In the genomic region with DNA sequence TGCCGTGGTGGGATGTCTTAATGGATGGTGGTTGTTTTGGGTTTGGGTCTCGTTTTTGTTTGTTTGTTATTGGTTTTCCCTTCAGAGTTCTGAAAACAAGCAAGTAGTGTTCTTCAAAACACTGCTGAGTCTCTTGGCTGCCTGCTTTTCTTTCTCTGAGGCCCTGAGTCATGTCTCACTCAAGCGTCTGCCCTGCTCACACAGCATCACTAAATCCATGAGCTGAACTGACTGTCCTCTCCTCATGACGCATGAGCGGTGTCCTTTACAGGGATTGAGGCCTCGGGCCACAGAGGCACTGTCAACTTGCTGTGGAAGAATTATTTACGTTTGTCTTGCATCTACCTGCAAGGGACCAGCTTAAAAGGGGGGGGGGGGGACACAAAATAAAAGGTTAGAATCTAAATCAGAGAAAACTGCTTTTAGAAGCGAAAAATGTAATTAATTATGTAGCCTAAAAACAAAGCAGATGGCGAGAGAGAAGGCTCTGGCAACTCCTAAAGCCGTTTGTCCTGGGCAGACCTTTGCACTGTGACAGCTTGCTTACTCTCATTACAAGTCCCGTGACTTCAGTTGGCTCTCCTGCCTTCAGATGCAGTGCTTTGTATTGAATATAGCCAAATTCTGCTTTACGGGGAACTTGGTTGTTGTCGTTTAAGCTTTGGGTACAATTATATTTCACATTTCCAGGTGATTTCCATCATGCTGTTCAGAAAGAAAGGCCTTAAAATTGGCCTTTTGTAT, we compare ENCODE assay signal across 11 mouse cellular contexts. TPM values are rescaled to one million over a fixed set of nuclear protein-coding genes. Genes with fewer than 3 reads are reported as not detected.
DNase-seq lines count a peak whose midpoint lies in the region; ATAC-seq lines count a peak whose summit lies in the region.
"Had no signal": no experiment of that assay in that cellular context is flagged by ENCODE, and none has a peak within 500 bp of the region (broad histone marks: within the 10 kb centered on the region; RNA-seq: fewer than 3 reads in every experiment).

No protein-coding gene starts in this region.

- H3K4me3 ChIP-seq in hindbrain, embryonic 13.5 days = no peak overlapping the region
- H3K4me3 ChIP-seq: megakaryocyte, embryonic 14.5 days had no signal

- H3K9ac ChIP-seq in hindbrain, embryonic 13.5 days = no peak overlapping the region

- no peak overlapping the region for H3K4me2 ChIP-seq in hindbrain, embryonic 13.5 days

- no peaks in the 10 kb centered on the region for H3K9me3 ChIP-seq in hindbrain, embryonic 13.5 days
- H3K9me3 ChIP-seq: megakaryocyte, embryonic 14.5 days had no signal

- peak overlapping the region; percentile 40; the same call in 1 of the 2 replicates for H3K27ac ChIP-seq in hindbrain, embryonic 13.5 days

- H3K27me3 ChIP-seq in hindbrain, embryonic 13.5 days = no peaks in the 10 kb centered on the region
- H3K27me3 ChIP-seq: megakaryocyte, embryonic 14.5 days had no signal

- H3K4me1 ChIP-seq in hindbrain, embryonic 13.5 days (replicated peaks) = peaks cover 30% of the 10 kb centered on the region

- peaks cover 39% of the 10 kb centered on the region for H3K36me3 ChIP-seq in hindbrain, embryonic 13.5 days

- DNase-seq in adrenal gland, postnatal 14 days = peak; percentile 36
- no peak for DNase-seq in adrenal gland, adult 18-20 months (ENCODE audit: low spot score in 2 of 2)
- DNase-seq in kidney, adult 9 months = peak; percentile 61
- DNase-seq in kidney, postnatal 4 days = no peak
- peak; percentile 63 to 75 for DNase-seq in cerebellum, adult 18-20 months
- DNase-seq in spleen, postnatal 36 days (ENCODE audit: low spot score in 2 of 2) = no peak
- no peak for DNase-seq in spleen, postnatal 10 days (ENCODE audit: low spot score in 2 of 2)
- DNase-seq: heart, postnatal 14 days; right cerebral cortex, postnatal 14 days had no signal

- WGBS in hindbrain, embryonic 13.5 days = 67% methylated on average over 13 of the region's 13 CpGs

- ATAC-seq in hindbrain, embryonic 13.5 days (ENCODE audit: low FRiP score) = no peak

RNA-seq across cellular contexts. Expression of a gene that starts 29.2 kb away (rescaled TPM):
- total RNA-seq in adrenal gland, postnatal 14 days (2021) = 10.6 and 13.8 TPM in 2 replicates
- 10 to 100 TPM; 11.5 to 17.4 TPM for total RNA-seq in adrenal gland, adult 18-20 months (2021)
- polyA plus RNA-seq in hindbrain, embryonic 13.5 days (2015; fragmentation: Nextera tagmentation; extraction: Ambion mirVana) = 3.2 and 5.9 TPM in 2 replicates

Comparison
In these comparisons a context has a peak if more than half of its experiments do, and no peak if none do; other contexts are left out.
1. DNase-seq: peak in adrenal gland, postnatal 14 days (single experiment), kidney, adult 9 months (single experiment) and cerebellum, adult 18-20 months (2 of 2); none in adrenal gland, adult 18-20 months (0 of 2), kidney, postnatal 4 days (0 of 2), spleen, postnatal 36 days (0 of 2) and spleen, postnatal 10 days (0 of 2).